Mouse (Mus musculus) liver, embryonic 14.5 days (tissue): Measurements from ENCODE around the gene Amigo3. TPM values are rescaled to one million over a fixed set of nuclear protein-coding genes. Genes with fewer than 3 reads are reported as not detected.
"Not testable (repeated sequence)": the region's sequence is repeated elsewhere in the genome, so short reads cannot be mapped to it uniquely, and the experiment has no call there.

Experiments
- ATAC-seq: fragments of 200-750 bp; cut with Nextera tagmentation; 2 replicates; pipeline ENCODE4 v1.8.0; 2017; ENCODE audit warnings: moderate number of reproducible peaks, mild to moderate bottlenecking, moderate library complexity; ENCODE audit not compliant: insufficient read depth
- DNase-seq, 3 experiments: peaks; one replicate each; pipeline ENCODE4 v3.0.0-alpha.2; 2012 to 2013; ENCODE audit warnings: low read depth in 3 of 3, low spot score in 3 of 3
- H3K27ac ChIP-seq: fragments of 300-500 bp; sonication (generic); 2 replicates; pipeline ENCODE4 v1.5.1; 2014; ENCODE audit warnings: moderate library complexity, mild to moderate bottlenecking, control low read depth, inconsistent platforms
- H3K27me3 ChIP-seq: fragments of 300-500 bp; sonication (generic); 2 replicates; pipeline ENCODE4 v1.6.1; 2014; ENCODE audit warnings: mild to moderate bottlenecking, low read length, moderate library complexity; ENCODE audit not compliant: control insufficient read depth, insufficient read depth
- H3K36me3 ChIP-seq: fragments of 300-500 bp; sonication (generic); replicated peaks from 2 replicates; pipeline ENCODE4 v1.6.1; 2014; ENCODE audit warnings: low read depth; ENCODE audit not compliant: control insufficient read depth, insufficient read depth
- H3K4me1 ChIP-seq, 2 experiments: fragments of 200-500 bp in 1 of 2; fragments of 300-500 bp in 1 of 2; sonication (generic) in 1 of 2; replicated peaks; 2 replicates each; pipeline ENCODE4 v1.6.1; 2012 to 2014; ENCODE audit warnings: antibody characterized with exemption in 1 of 2, inconsistent platforms in 1 of 2, low read length in 1 of 2; ENCODE audit not compliant: control insufficient read depth in 2 of 2, insufficient read depth in 2 of 2
- H3K4me2 ChIP-seq: fragments of 300-500 bp; sonication (generic); 2 replicates; pipeline ENCODE4 v1.6.1; 2014; ENCODE audit warnings: low read depth, mild to moderate bottlenecking, control low read depth, moderate library complexity
- H3K4me3 ChIP-seq, 2 experiments: fragments of 200-500 bp in 1 of 2; fragments of 300-500 bp in 1 of 2; sonication (generic) in 1 of 2; 2 replicates each; pipeline ENCODE4 v1.5.1; 2012 to 2014; ENCODE audit warnings: low read depth in 2 of 2, low read length in 2 of 2, mild to moderate bottlenecking in 2 of 2, control low read depth in 1 of 2, inconsistent platforms in 1 of 2, moderate library complexity in 1 of 2; ENCODE audit not compliant: insufficient read depth in 1 of 2
- H3K9ac ChIP-seq: fragments of 300-500 bp; sonication (generic); replicated peaks from 2 replicates; pipeline ENCODE4 v1.6.1; 2014; ENCODE audit warnings: mild to moderate bottlenecking, control low read depth, moderate library complexity
- H3K9me3 ChIP-seq: fragments of 300-500 bp; sonication (generic); 2 replicates; pipeline ENCODE4 v1.6.1; 2016; ENCODE audit warnings: low read length, mixed read lengths; ENCODE audit not compliant: control insufficient read depth
- CTCF ChIP-seq: IDR thresholded peaks from 2 replicates; pipeline ENCODE4 v1.5.1; 2016; ENCODE audit warnings: antibody characterized with exemption, low read depth, control low read depth
- EP300 ChIP-seq: IDR thresholded peaks from 2 replicates; pipeline ENCODE4 v1.6.1; 2016; ENCODE audit warnings: antibody characterized with exemption, low read depth
- WGBS: fragments of 180-500 bp; shearing (Covaris S2); extraction: QIAGEN DNeasy Blood & Tissue Kit; methylation state at CpG from one replicate; pipeline ENCODE4 v1.1.7; 2014; ENCODE audit not compliant: insufficient replicate concordance; 5-methylcytosine and 5-hydroxymethylcytosine counted together
- polyA plus RNA-seq, 2 experiments: library from polyadenylated mRNA; depleted of rRNA in 1 of 2; stranded (reverse) in 1 of 2; unstranded in 1 of 2; fragments of >200 nt; fragmentation: Nextera tagmentation in 1 of 2; extraction: Ambion mirVana in 1 of 2; gene quantifications; 2 replicates each; pipeline versions ENCODE4 v1.2.1 to v1.2.3; 2012 to 2014

Amigo3 gene
- polyA plus RNA-seq (2012; rRNA removed): 0.51 and 0.75 TPM in 2 replicates
- 0.89 and 1.4 TPM in 2 replicates for polyA plus RNA-seq (2014; fragmentation: Nextera tagmentation; extraction: Ambion mirVana)

GRCm38 (mm10) chr9:108052885-108053664 is at the start of gene Amigo3:
Gene Amigo3, plus strand, starts transcription at chr9:108053159.
- H3K4me2 ChIP-seq: peak within 1 kb of the TSS; percentile 35
- ATAC-seq (peak; percentile 28), DNase-seq (peak; percentile 88 to 93 (median 90))
- H3K9me3 ChIP-seq: no peaks in the 10 kb centered on the region
- no peaks in the 10 kb centered on the region for H3K27me3 ChIP-seq
- H3K27ac ChIP-seq: no peak within 1 kb of the TSS
- H3K9ac ChIP-seq: no peak within 1 kb of the TSS
- peak; percentile 97 for TF ChIP-seq CTCF
- TF ChIP-seq EP300: no peak
- peaks cover 73% of the 10 kb centered on the region for H3K36me3 ChIP-seq
- WGBS: 53% methylated on average over 20 of the region's 20 CpGs
- peaks cover 10 to 20% of the 10 kb centered on the region in 2 experiments for H3K4me1 ChIP-seq
- H3K4me3 ChIP-seq: no peak within 1 kb of the TSS

- H3K27me3 ChIP-seq: no peaks in the 10 kb centered on the region
- H3K27ac ChIP-seq: peak overlapping the region; percentile 89
- no peaks in the 10 kb centered on the region for H3K9me3 ChIP-seq
- DNase-seq (no peak), ATAC-seq (no peak)
- TF ChIP-seq CTCF (no peak), EP300 (no peak)
- peaks cover 21% of the 10 kb centered on the region in 2 experiments for H3K4me1 ChIP-seq
- 28% methylated on average over 8 of the region's 8 CpGs for WGBS
- peak overlapping the region; percentile 99 for H3K9ac ChIP-seq
- H3K4me3 ChIP-seq: peak overlapping the region; percentile 92 to 95
- peaks cover 8% of the 10 kb centered on the region for H3K36me3 ChIP-seq
- H3K4me2 ChIP-seq: peak overlapping the region; percentile 80
Observed at GRCm38 (mm10) chr9:108003531-108003890, 49.4 kb upstream of the Amigo3 start.

- peaks cover 13% of the 10 kb centered on the region for H3K36me3 ChIP-seq
- H3K9ac ChIP-seq: no peak overlapping the region
- 85% methylated on average over 5 of the region's 5 CpGs for WGBS
- TF ChIP-seq CTCF (no peak), EP300 (no peak)
- ATAC-seq: no peak
- H3K27ac ChIP-seq: no peak overlapping the region
- H3K27me3 ChIP-seq: no peaks in the 10 kb centered on the region
- no peak for DNase-seq
- no peak overlapping the region for H3K4me2 ChIP-seq
- no peak overlapping the region for H3K4me3 ChIP-seq
- peaks cover 16 to 21% of the 10 kb centered on the region in 2 experiments for H3K4me1 ChIP-seq
- no peaks in the 10 kb centered on the region for H3K9me3 ChIP-seq
Observed at GRCm38 (mm10) chr9:108008041-108008440, 44.9 kb upstream of the Amigo3 start.

- H3K9me3 ChIP-seq: no peaks in the 10 kb centered on the region
- ATAC-seq: no peak
Observed at GRCm38 (mm10) chr9:108010385-108010784, 42.6 kb upstream of the Amigo3 start.

GRCm38 (mm10) chr9:108013577-108013976 is 39.4 kb upstream of the Amigo3 start:
- H3K4me1 ChIP-seq, H3K27ac ChIP-seq, H3K4me3 ChIP-seq, H3K9me3 ChIP-seq, H3K4me2 ChIP-seq, DNase-seq, H3K9ac ChIP-seq, ATAC-seq, H3K27me3 ChIP-seq: not testable (repeated sequence)
- H3K36me3 ChIP-seq: peaks cover 16% of the 10 kb centered on the region; the same call in 1 of the 2 replicates
- WGBS: 93% methylated on average over 2 of the region's 2 CpGs

More at GRCm38 (mm10) chr9:108010385-108010784, 42.6 kb upstream of the Amigo3 start:
- TF ChIP-seq CTCF: no peak
- no peak for TF ChIP-seq EP300
- Histone ChIP-seq H3K4me3 (no peak overlapping the region), H3K4me1 (peaks cover 2 to 4% of the 10 kb centered on the region in 2 experiments; a peak in 3 of 4 replicates), H3K9ac (no peak overlapping the region), H3K36me3 (peaks cover 14% of the 10 kb centered on the region), H3K27ac (no peak overlapping the region), H3K4me2 (no peak overlapping the region), H3K27me3 (no peaks in the 10 kb centered on the region)
- no peak for DNase-seq
